Mouse (Mus musculus): ENCODE measurements around the gene Gm20696. TPM values are rescaled to one million over a fixed set of nuclear protein-coding genes. Genes with fewer than 3 reads are reported as not detected.

The Gm20696 gene
- polyA plus RNA-seq, 1 experiment from 2014 or later, result 2.3 TPM

GRCm38 (mm10) chr6:99489900-99490648 lies 176.5 kb downstream of the Gm20696 start:
- H3K9ac ChIP-seq (replicated peaks), result no peak overlapping the region
- H3K4me1 ChIP-seq, result peaks cover 13% of the 10 kb centered on the region
- H3K36me3 ChIP-seq, result no peaks in the 10 kb centered on the region
- no peak overlapping the region for H3K4me3 ChIP-seq (replicated peaks)
- peaks cover 6% of the 10 kb centered on the region for H3K27me3 ChIP-seq (replicated peaks)
- 81% methylated on average over 8 of the region's 8 CpGs for WGBS
- H3K27ac ChIP-seq (replicated peaks), result no peak overlapping the region
- ATAC-seq (ENCODE audit: low FRiP score), result no peak
- no peaks in the 10 kb centered on the region for H3K9me3 ChIP-seq (replicated peaks)
- no peak overlapping the region for H3K4me2 ChIP-seq

- ATAC-seq (ENCODE audit: low FRiP score), result no peak
- 90% methylated on average over 10 of the region's 10 CpGs for WGBS
- H3K36me3 ChIP-seq, result no peaks in the 10 kb centered on the region
- no peaks in the 10 kb centered on the region for H3K9me3 ChIP-seq (replicated peaks)
- H3K9ac ChIP-seq (replicated peaks), result no peak overlapping the region
- peaks cover 18% of the 10 kb centered on the region for H3K4me1 ChIP-seq
- peaks cover 6% of the 10 kb centered on the region for H3K27me3 ChIP-seq (replicated peaks)
- no peak overlapping the region for H3K27ac ChIP-seq (replicated peaks)
- no peak overlapping the region for H3K4me2 ChIP-seq
- no peak overlapping the region for H3K4me3 ChIP-seq (replicated peaks)
Observed at GRCm38 (mm10) chr6:99489423-99489822, 177.2 kb downstream of the Gm20696 start.

- Histone ChIP-seq H3K4me2 (peak overlapping the region; percentile 56), H3K27ac (replicated peaks) (peak overlapping the region; percentile 83), H3K27me3 (replicated peaks) (peaks cover 6% of the 10 kb centered on the region), H3K9me3 (replicated peaks) (no peaks in the 10 kb centered on the region), H3K36me3 (no peaks in the 10 kb centered on the region), H3K9ac (replicated peaks) (no peak overlapping the region), H3K4me1 (peaks cover 24% of the 10 kb centered on the region), H3K4me3 (replicated peaks) (no peak overlapping the region)
- 59% methylated on average over 12 of the region's 12 CpGs for WGBS
- peak; percentile 48 for ATAC-seq (ENCODE audit: low FRiP score)
Observed at GRCm38 (mm10) chr6:99485884-99486640, 180.5 kb downstream of the Gm20696 start.

- peak overlapping the region; percentile 27 for H3K9ac ChIP-seq (replicated peaks)
Observed at GRCm38 (mm10) chr6:99485217-99485883, 181.2 kb downstream of the Gm20696 start.

GRCm38 (mm10) chr6:99484884-99485216 lies 181.7 kb downstream of the Gm20696 start:
- peaks cover 6% of the 10 kb centered on the region for H3K27me3 ChIP-seq (replicated peaks)
- H3K36me3 ChIP-seq, result no peaks in the 10 kb centered on the region
- H3K4me2 ChIP-seq, result peak overlapping the region; percentile 56
- H3K9ac ChIP-seq (replicated peaks), result peak overlapping the region; percentile 27
- no peak for ATAC-seq (ENCODE audit: low FRiP score)
- no peaks in the 10 kb centered on the region for H3K9me3 ChIP-seq (replicated peaks)
- H3K27ac ChIP-seq (replicated peaks), result peak overlapping the region; percentile 83
- peaks cover 24% of the 10 kb centered on the region for H3K4me1 ChIP-seq
- H3K4me3 ChIP-seq (replicated peaks), result peak overlapping the region; percentile 20
- WGBS, result 4% methylated on average over 8 of the region's 8 CpGs

More at GRCm38 (mm10) chr6:99485217-99485883, 181.2 kb downstream of the Gm20696 start:
- H3K4me3 ChIP-seq (replicated peaks), result peak overlapping the region; percentile 20
- peaks cover 24% of the 10 kb centered on the region for H3K4me1 ChIP-seq
- WGBS, result 5% methylated on average over 20 of the region's 20 CpGs
- peaks cover 6% of the 10 kb centered on the region for H3K27me3 ChIP-seq (replicated peaks)
- peak; percentile 91 for ATAC-seq (ENCODE audit: low FRiP score)
- H3K4me2 ChIP-seq, result peak overlapping the region; percentile 56
- H3K36me3 ChIP-seq, result no peaks in the 10 kb centered on the region
- no peaks in the 10 kb centered on the region for H3K9me3 ChIP-seq (replicated peaks)
- peak overlapping the region; percentile 83 for H3K27ac ChIP-seq (replicated peaks)

GRCm38 (mm10) chr6:99484197-99484725 lies 182.3 kb downstream of the Gm20696 start:
- peaks cover 24% of the 10 kb centered on the region for H3K4me1 ChIP-seq
- 57% methylated on average over 7 of the region's 7 CpGs for WGBS
- peak overlapping the region; percentile 56 for H3K4me2 ChIP-seq
- no peaks in the 10 kb centered on the region for H3K9me3 ChIP-seq (replicated peaks)
- H3K36me3 ChIP-seq, result no peaks in the 10 kb centered on the region
- peaks cover 6% of the 10 kb centered on the region for H3K27me3 ChIP-seq (replicated peaks)
- no peak overlapping the region for H3K27ac ChIP-seq (replicated peaks)
- no peak for ATAC-seq (ENCODE audit: low FRiP score)
- no peak overlapping the region for H3K4me3 ChIP-seq (replicated peaks)
- no peak overlapping the region for H3K9ac ChIP-seq (replicated peaks)

GRCm38 (mm10) chr6:99483556-99483955 lies 183.0 kb downstream of the Gm20696 start:
- no peaks in the 10 kb centered on the region for H3K9me3 ChIP-seq (replicated peaks)
- peaks cover 6% of the 10 kb centered on the region for H3K27me3 ChIP-seq (replicated peaks)
- no peak overlapping the region for H3K4me3 ChIP-seq (replicated peaks)
- H3K4me1 ChIP-seq, result peaks cover 24% of the 10 kb centered on the region
- ATAC-seq (ENCODE audit: low FRiP score), result no peak
- H3K27ac ChIP-seq (replicated peaks), result no peak overlapping the region
- WGBS, result 62% methylated on average over 10 of the region's 10 CpGs
- H3K9ac ChIP-seq (replicated peaks), result no peak overlapping the region
- H3K4me2 ChIP-seq, result no peak overlapping the region
- H3K36me3 ChIP-seq, result no peaks in the 10 kb centered on the region

GRCm38 (mm10) chr6:99481568-99481967 lies 185.0 kb downstream of the Gm20696 start:
- Histone ChIP-seq H3K9me3 (replicated peaks) (no peaks in the 10 kb centered on the region), H3K4me3 (replicated peaks) (no peak overlapping the region), H3K9ac (replicated peaks) (no peak overlapping the region), H3K27me3 (replicated peaks) (no peaks in the 10 kb centered on the region), H3K4me1 (peaks cover 24% of the 10 kb centered on the region), H3K4me2 (no peak overlapping the region), H3K36me3 (no peaks in the 10 kb centered on the region), H3K27ac (replicated peaks) (no peak overlapping the region)
- ATAC-seq (ENCODE audit: low FRiP score), result no peak
- 47% methylated on average over 7 of the region's 7 CpGs for WGBS

- Histone ChIP-seq H3K9ac (replicated peaks) (no peak overlapping the region), H3K36me3 (no peaks in the 10 kb centered on the region), H3K4me2 (no peak overlapping the region), H3K27me3 (replicated peaks) (no peaks in the 10 kb centered on the region), H3K4me3 (replicated peaks) (no peak overlapping the region), H3K27ac (replicated peaks) (no peak overlapping the region), H3K9me3 (replicated peaks) (no peaks in the 10 kb centered on the region), H3K4me1 (peaks cover 2% of the 10 kb centered on the region)
- ATAC-seq (ENCODE audit: low FRiP score), result no peak
- WGBS, result 82% methylated on average over 13 of the region's 13 CpGs
Observed at GRCm38 (mm10) chr6:99478873-99479650, 187.5 kb downstream of the Gm20696 start.

GRCm38 (mm10) chr6:99475040-99475439 lies 191.6 kb downstream of the Gm20696 start:
- H3K27ac ChIP-seq (replicated peaks), result no peak overlapping the region
- 0 out of 2 replicates have a peak, but pooled peaks cover 3% of the 10 kb centered on the region for H3K27me3 ChIP-seq (replicated peaks)
- WGBS, result 90% methylated on average over 9 of the region's 9 CpGs
- H3K36me3 ChIP-seq, result no peaks in the 10 kb centered on the region
- H3K4me1 ChIP-seq, result peaks cover 2% of the 10 kb centered on the region; the same call in 1 of the 2 replicates
- no peaks in the 10 kb centered on the region for H3K9me3 ChIP-seq (replicated peaks)
- H3K4me3 ChIP-seq (replicated peaks), result no peak overlapping the region
- no peak for ATAC-seq (ENCODE audit: low FRiP score)
- H3K4me2 ChIP-seq, result no peak overlapping the region
- no peak overlapping the region for H3K9ac ChIP-seq (replicated peaks)

- peaks cover 7% of the 10 kb centered on the region; the same call in 1 of the 2 replicates for H3K4me1 ChIP-seq
- H3K9ac ChIP-seq (replicated peaks), result no peak overlapping the region
- H3K27me3 ChIP-seq (replicated peaks), result 0 out of 2 replicates have a peak, but pooled peaks cover 3% of the 10 kb centered on the region
- 81% methylated on average over 5 of the region's 5 CpGs for WGBS
- H3K4me2 ChIP-seq, result no peak overlapping the region
- H3K27ac ChIP-seq (replicated peaks), result no peak overlapping the region
- H3K4me3 ChIP-seq (replicated peaks), result no peak overlapping the region
- no peaks in the 10 kb centered on the region for H3K36me3 ChIP-seq
- no peak for ATAC-seq (ENCODE audit: low FRiP score)
- H3K9me3 ChIP-seq (replicated peaks), result no peaks in the 10 kb centered on the region
Observed at GRCm38 (mm10) chr6:99470906-99471305, 195.7 kb downstream of the Gm20696 start.

Data from neural tube, embryonic 15.5 days (tissue).